Mouse (Mus musculus) kidney, adult 2 months (tissue): ENCODE results near the gene Sept14.
A peak's percentile ranks its signal among the peaks of the same experiment; 100 is the strongest.

Experiments
- CTCF ChIP-seq: fragments of 200-500 bp; conservative IDR thresholded peaks from 2 replicates; pipeline ENCODE4 v1.5.1; 2011; ENCODE audit warnings: low read depth, mild to moderate bottlenecking, control low read depth, low read length, moderate library complexity, mixed read lengths; ENCODE audit not compliant: insufficient read depth, insufficient read length
- POLR2A ChIP-seq: fragments of 200-500 bp; IDR thresholded peaks from one replicate; pipeline ENCODE4 v1.6.1; 2011; ENCODE audit warnings: low read depth, low read length, control low read depth

- no peak for TF ChIP-seq POLR2A
- TF ChIP-seq CTCF = peak; percentile 27; the same call in 1 of the 2 replicates
Observed at GRCm38 (mm10) chr5:129740976-129741375, 32.7 kb upstream of the Sept14 start.
